Mouse (Mus musculus) urinary bladder, adult 18-20 months (tissue): ENCODE measurements around the gene Mindy4.

Experiments
- DNase-seq, 2 experiments: peaks; one replicate each; pipeline ENCODE4 v3.0.0; 2022; ENCODE audit warnings: low spot score in 2 of 2, mixed read lengths in 2 of 2

Mindy4 gene

DNA sequence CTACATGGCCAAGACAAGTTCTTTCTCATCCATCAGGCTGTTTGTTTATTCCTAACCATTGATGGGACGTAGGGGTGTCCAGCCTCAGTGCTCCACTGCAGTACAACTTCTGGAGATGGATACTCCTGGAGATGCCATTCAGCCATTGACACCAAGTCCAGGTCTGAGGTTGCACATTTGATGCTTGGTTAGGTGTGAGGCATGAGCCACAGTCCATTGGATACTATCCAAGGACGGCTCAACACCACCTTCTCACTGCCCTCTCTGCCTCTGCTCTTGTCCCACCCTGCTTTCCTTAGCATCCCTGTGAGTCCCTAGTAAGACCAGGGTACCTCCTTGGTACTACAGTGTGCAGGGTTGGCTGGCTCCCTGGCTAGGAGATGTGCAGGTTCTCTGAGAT, 96.7 kb downstream of the Mindy4 start:
- DNase-seq, result no peak

GRCm38 (mm10) chr6:55300704-55301103, 97.5 kb downstream of the Mindy4 start:
- DNase-seq, result no peak

DNA sequence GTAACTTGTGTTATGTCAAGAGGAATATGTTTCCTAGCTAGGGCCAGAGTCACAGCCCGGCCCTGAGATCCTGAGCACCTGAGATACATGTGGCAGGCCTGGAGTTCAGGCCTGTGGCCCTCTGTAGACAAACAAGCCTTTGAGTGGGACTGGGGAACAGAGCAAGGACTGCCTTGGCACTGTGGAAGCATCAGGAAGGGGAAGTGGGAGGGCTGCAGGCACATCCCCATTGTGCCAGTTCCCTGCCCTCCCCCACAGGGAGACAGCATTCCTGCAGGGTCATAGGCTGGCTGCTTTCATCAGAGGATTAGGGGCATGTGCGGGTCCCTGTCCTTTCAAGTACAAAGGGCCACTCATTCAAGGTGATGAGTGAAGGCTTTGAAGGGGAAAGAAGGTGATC, 107.0 kb downstream of the Mindy4 start:
- DNase-seq, result no peak

GRCm38 (mm10) chr6:55311962-55312361, 108.8 kb downstream of the Mindy4 start:
- DNase-seq, result no peak

DNA sequence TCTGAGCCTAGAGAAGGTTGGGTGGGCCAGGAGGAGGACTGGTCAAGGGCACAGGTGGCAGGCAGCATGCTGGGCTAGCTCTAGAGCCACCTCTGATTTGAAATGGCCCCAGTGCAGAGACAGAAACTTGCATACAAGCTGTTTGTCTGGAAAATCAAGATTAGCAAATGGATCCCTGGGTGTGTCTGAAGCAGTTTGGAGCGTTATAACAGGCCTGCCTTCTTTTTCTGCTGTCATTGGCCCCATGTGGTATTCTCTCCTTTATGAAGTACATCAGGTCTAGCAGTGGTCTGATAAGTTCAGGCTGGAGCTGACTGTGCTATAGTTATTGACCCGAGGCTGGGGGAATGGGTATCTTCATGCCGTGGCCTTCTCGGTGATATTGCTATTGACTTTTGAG, 110.7 kb downstream of the Mindy4 start:
- no peak for DNase-seq

DNA sequence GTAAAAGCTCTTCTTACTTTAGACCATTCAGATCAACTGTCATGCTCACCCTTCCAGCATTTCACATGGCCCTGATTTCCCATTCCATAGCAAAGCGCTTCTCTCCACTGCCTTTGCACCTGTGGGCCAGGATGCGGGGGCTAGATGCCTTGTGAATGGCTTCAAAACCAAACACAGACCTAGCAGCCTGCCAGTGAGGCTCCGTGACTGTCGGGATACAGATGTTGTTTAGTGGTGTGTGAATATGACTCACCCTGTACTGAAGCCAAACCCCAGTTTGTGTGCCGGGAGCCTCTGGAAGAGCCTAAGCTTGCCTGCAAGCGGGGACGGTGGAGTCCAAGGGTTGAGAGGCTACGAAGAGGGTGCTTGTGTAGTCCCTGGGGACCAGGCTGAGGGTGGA, 111.4 kb downstream of the Mindy4 start:
- DNase-seq, result no peak

- no peak for DNase-seq
These were observed 115.4 kb downstream of the Mindy4 start for GRCm38 (mm10) chr6:55318597-55318996.

- no peak for DNase-seq
These were observed 116.7 kb downstream of the Mindy4 start for GRCm38 (mm10) chr6:55319585-55320551.

DNA sequence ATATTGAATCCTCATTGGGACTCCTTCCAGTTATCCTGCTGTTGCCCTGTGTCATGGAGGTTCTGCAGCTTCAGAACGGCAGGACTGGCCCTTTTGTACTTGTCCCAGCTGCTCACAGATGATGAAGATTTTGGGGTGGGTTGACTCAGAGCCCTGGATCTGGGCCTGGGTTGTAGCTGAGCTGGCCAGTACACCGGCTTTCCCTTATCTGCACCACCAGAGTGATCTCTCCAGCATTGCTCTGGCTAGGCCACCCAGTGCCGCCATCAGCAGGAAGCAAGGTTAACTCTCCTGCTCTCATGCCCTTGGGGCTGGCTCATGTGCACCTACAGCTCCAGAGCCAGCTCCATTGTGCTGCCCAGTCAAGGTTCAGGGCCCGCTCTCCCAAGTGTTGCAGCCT, 117.7 kb downstream of the Mindy4 start:
- peak in 1 of 2 experiments; percentile 24 for DNase-seq

- DNase-seq, result no peak
These were observed 118.3 kb downstream of the Mindy4 start for GRCm38 (mm10) chr6:55321518-55321917.

DNA sequence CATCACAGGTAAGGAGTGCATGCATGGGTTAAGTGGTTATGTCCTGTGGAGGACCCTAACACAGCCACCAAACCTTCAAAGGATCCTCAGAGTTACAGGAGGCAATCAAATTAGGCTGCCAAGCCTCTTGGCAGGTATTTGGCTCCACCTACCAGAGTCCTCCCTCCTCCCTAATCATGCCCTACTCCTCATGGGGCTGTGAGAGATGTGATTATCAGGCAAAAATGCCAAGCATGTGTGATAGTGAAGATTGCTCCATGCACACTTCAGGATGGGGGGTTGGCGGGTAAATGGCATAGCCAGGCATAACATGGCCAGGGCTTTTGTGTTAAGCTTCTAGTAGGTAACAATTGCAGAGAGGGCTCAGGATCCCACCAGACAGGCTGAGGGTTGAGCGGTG, 119.8 kb downstream of the Mindy4 start:
- no peak for DNase-seq

- no peak for DNase-seq
These were observed 120.9 kb downstream of the Mindy4 start for GRCm38 (mm10) chr6:55323908-55324634.

DNA sequence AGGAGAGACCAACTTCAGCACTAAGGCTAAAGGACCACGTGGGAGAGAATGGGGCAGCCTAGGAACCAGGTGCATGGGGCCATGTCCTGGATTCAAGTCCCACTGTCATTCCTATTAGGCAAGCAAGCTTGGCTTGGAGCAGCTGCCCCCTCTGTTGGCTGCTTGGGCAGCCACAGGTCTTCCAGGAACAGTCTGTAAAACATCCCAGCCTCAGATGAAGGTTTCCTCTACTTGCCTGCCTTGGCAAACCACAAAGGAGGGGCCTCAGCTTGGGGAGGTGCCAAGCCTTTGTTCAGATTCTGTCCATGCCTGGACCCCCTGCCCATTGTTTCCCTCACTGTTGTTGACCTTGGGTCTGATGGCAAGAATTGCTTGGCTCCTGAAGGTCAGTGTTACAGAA, 121.6 kb downstream of the Mindy4 start:
- DNase-seq, result no peak

DNA sequence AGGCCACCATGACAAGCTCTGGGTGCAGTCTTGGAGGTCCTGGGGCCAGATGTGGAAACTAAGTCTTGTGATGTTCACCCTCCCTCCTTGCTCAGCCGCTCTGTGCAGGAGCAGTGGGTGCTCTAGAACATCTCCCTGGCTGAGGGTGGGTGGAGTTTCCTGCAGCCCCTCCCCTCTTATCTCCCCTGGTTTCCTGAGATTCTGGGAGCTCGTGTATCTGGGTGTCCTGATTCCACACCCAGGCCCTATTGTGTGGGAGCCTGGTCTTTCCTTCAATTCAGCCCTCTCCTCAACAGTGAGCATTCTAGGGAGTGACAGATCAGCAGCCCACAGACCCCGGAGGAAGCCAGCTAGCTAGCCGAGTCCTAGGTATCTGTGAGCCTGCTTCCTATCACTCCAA, 123.1 kb downstream of the Mindy4 start:
- no peak for DNase-seq

GRCm38 (mm10) chr6:55327326-55327725, 124.1 kb downstream of the Mindy4 start:
- DNase-seq, result no peak

DNA sequence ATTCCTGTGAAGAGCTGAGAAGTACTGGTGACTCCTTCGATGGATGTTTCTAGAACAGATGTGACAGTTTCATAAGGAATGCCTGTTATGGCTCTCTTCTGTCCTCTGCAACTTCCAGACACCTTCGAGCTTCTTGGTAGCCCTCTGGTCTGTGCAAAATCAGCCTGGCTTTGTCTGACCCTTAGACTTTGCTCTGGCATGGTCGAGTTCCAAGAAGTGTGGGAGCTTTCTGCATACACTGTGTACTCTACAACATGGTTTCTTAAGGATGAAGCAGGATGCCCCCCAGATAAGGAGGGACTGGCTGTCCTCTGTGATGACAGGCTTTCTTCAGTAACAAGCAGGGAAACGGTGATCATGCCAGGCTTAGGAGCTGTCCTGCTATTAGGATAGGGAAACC, 125.0 kb downstream of the Mindy4 start:
- no peak for DNase-seq

- no peak for DNase-seq
These were observed 128.1 kb downstream of the Mindy4 start for GRCm38 (mm10) chr6:55331315-55331714.

DNA sequence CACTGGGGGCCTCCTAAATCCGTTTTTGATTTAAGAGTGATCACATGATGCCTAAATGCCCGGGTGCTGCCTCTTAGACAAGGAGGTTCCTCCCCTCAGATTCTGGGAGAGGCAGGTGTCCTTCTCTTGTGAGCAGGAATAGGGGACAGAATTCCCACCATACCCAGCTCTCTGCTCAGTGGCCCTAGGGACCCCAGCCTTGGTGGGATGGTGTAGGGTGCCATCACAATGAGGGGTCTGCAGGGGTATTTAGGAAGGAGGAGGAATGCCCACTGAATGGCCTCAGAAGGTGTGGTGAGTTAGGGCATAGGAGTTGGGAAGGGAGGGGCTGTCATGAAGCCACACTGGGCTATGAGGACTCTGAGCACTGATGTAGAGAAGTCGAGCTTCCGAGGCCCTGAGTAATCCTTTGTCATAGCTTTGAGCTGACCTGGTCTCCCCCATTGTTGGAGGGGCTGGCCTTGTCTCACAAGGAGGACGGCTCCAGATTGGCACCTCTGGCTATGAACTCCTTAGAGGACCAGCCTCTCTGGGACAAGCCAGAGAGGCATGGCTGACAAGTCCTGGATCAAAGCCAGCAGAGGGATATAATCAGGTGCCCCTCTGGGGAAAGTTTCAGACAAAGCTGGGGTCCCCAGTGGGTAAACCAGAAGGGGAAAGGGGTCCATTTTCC, 129.1 kb downstream of the Mindy4 start:
- no peak for DNase-seq

GRCm38 (mm10) chr6:55332773-55333109, 129.6 kb downstream of the Mindy4 start:
- DNase-seq, result no peak

DNA sequence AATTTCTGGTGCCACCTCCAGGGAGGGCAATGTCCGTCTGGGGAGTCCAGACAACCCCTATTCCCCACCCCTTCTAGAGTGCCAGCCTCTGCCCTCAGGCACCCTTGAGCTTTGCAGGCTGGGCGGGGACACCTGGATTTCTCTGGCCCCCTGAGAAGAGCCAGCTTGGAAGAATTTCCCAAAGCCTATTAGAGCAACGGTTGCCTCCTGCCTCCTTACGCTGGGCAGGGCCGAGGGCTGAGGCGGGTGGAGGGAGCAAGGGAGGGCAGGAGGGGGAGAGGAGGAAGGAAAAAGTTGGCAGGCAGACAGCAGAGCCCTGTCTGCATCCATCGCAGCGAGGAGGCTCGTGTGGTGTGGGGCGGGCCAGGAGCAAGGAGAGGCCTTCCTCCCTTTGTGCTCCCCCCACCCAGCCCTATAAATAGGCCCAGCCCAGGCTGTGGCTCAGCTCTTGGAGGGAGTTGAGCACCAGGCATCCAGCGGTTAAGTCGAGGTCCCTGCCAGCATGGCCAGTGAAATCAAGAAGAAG, 132.9 kb downstream of the Mindy4 start, which contains the start of gene Aqp1:
TSS of gene Aqp1 (plus strand) at position 444 of the 526 bp plus-strand sequence.
- peak in 1 of 2 experiments; percentile 24 for DNase-seq

GRCm38 (mm10) chr6:55337242-55337641, 134.1 kb downstream of the Mindy4 start:
- DNase-seq, result no peak

GRCm38 (mm10) chr6:55338077-55338476, 134.9 kb downstream of the Mindy4 start:
- DNase-seq, result no peak
